Mouse (Mus musculus): ENCODE results near the gene Scml4. TPM values are rescaled to one million over a fixed set of nuclear protein-coding genes. Genes with fewer than 3 reads are reported as not detected.
A peak's percentile ranks its signal among the peaks of the same experiment; 100 is the strongest.

Scml4 gene
- polyA plus RNA-seq, 1 experiment from 2014 or later = 0.49 TPM

DNA sequence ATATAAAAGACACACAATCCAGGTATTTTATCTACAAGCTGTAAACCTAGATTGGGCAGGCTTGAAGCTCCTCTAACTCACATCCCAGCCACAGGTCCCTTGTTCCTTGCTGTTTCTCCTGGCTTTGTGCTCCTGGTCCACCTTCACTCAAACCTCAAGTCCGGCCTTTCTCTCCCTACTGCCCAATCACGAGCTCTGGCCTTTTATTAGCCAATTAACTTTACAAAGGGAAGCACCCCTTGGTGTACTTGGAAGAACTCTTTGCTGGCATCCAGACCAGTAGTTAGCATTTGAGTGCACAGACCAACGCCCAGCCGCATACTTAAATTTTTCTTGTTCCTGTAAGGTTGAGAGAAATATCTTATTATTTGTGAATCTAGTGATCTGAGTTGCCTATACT, 85.1 kb downstream of the Scml4 start:
- WGBS = 61% methylated on average over 4 of the region's 4 CpGs
- ATAC-seq (replicated peaks; ENCODE audit: insufficient number of reproducible peaks, low FRiP score, low TSS enrichment, low read depth) = no peak
- no peaks in the 10 kb centered on the region for H3K27me3 ChIP-seq (ENCODE audit: control insufficient read depth, insufficient read depth, low read length)
- H3K4me1 ChIP-seq (ENCODE audit: control insufficient read depth, insufficient read depth, low read length) = peaks cover 3% of the 10 kb centered on the region; the same call in 1 of the 2 replicates
- H3K9ac ChIP-seq (replicated peaks; ENCODE audit: low read length) = no peak overlapping the region
- H3K4me3 ChIP-seq (ENCODE audit: low read depth, low read length) = no peak overlapping the region
- no peak overlapping the region for H3K27ac ChIP-seq (replicated peaks; ENCODE audit: low read depth, low read length)
- H3K4me2 ChIP-seq (ENCODE audit: low read depth, low read length) = no peak overlapping the region
- no peak for DNase-seq (ENCODE audit: low spot score)
- no peaks in the 10 kb centered on the region for H3K9me3 ChIP-seq (replicated peaks; ENCODE audit: control insufficient read depth, low read length)
- no peaks in the 10 kb centered on the region for H3K36me3 ChIP-seq (replicated peaks; ENCODE audit: control insufficient read depth, insufficient read depth, low read depth, low read length)

DNA sequence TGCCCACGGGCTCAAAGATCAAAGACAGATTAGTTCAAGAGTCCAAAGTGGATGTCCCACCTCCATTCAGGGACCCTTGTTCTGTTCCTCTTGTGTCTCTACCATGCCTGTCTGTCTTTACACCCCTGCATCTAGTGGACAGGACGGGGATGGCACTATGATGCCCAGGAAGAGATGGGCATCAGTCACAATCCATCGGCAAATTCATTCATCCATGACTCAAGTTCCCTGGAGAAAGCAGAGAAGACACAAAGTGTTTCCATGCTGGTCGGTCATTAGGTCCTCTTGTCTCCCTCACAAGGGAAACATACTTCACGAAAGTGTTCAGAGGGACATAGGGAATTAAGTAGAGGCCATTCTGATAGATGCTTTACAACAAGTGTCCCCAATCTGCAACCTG, 87.2 kb downstream of the Scml4 start:
- no peaks in the 10 kb centered on the region for H3K27me3 ChIP-seq (ENCODE audit: control insufficient read depth, insufficient read depth, low read length)
- no peaks in the 10 kb centered on the region for H3K36me3 ChIP-seq (replicated peaks; ENCODE audit: control insufficient read depth, insufficient read depth, low read depth, low read length)
- no peak overlapping the region for H3K4me3 ChIP-seq (ENCODE audit: low read depth, low read length)
- H3K9me3 ChIP-seq (replicated peaks; ENCODE audit: control insufficient read depth, low read length) = no peaks in the 10 kb centered on the region
- no peak overlapping the region for H3K4me2 ChIP-seq (ENCODE audit: low read depth, low read length)
- H3K9ac ChIP-seq (replicated peaks; ENCODE audit: low read length) = no peak overlapping the region
- peaks cover 3% of the 10 kb centered on the region; the same call in 1 of the 2 replicates for H3K4me1 ChIP-seq (ENCODE audit: control insufficient read depth, insufficient read depth, low read length)
- ATAC-seq (replicated peaks; ENCODE audit: insufficient number of reproducible peaks, low FRiP score, low TSS enrichment, low read depth) (no peak), DNase-seq (ENCODE audit: low spot score) (no peak)
- no peak overlapping the region for H3K27ac ChIP-seq (replicated peaks; ENCODE audit: low read depth, low read length)
- 94% methylated on average over 5 of the region's 5 CpGs for WGBS

DNA sequence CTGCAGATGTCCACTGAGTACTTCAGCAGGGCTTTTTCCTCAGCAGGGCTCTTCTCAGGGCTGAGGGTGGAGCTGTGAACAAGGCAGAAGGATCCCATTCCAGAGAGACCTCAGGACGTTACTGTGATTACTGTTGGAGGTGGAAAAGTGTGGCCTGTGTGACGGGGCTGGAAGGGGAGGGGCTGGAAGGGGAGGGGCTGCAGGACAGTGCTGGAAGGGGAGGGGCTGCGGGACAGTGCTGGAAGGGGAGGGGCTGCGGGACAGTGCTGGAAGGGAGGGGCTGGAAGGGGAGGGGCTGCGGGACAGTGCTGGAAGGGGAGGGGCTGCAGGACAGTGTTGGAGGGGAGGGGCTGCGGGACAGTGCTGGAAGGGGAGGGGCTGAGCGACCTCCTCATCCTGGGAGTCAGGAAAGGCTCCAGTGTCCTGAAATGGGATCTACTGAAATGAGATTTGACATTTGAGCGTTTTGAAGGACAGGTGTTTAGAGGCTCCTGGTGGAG, 90.1 kb downstream of the Scml4 start:
- no peak overlapping the region for H3K4me3 ChIP-seq (ENCODE audit: low read depth, low read length)
- H3K27me3 ChIP-seq (ENCODE audit: control insufficient read depth, insufficient read depth, low read length) = no peaks in the 10 kb centered on the region
- ATAC-seq (replicated peaks; ENCODE audit: insufficient number of reproducible peaks, low FRiP score, low TSS enrichment, low read depth) (peak; percentile 74), DNase-seq (ENCODE audit: low spot score) (peak; percentile 71)
- H3K4me2 ChIP-seq (ENCODE audit: low read depth, low read length) = peak overlapping the region; percentile 26
- H3K36me3 ChIP-seq (replicated peaks; ENCODE audit: control insufficient read depth, insufficient read depth, low read depth, low read length) = no peaks in the 10 kb centered on the region
- H3K9ac ChIP-seq (replicated peaks; ENCODE audit: low read length) = no peak overlapping the region
- no peaks in the 10 kb centered on the region for H3K9me3 ChIP-seq (replicated peaks; ENCODE audit: control insufficient read depth, low read length)
- WGBS = 4% methylated on average over 5 of the region's 8 CpGs
- no peak overlapping the region; the same call in 1 of the 2 replicates for H3K27ac ChIP-seq (replicated peaks; ENCODE audit: low read depth, low read length)
- H3K4me1 ChIP-seq (ENCODE audit: control insufficient read depth, insufficient read depth, low read length) = peaks cover 3% of the 10 kb centered on the region; the same call in 1 of the 2 replicates

DNA sequence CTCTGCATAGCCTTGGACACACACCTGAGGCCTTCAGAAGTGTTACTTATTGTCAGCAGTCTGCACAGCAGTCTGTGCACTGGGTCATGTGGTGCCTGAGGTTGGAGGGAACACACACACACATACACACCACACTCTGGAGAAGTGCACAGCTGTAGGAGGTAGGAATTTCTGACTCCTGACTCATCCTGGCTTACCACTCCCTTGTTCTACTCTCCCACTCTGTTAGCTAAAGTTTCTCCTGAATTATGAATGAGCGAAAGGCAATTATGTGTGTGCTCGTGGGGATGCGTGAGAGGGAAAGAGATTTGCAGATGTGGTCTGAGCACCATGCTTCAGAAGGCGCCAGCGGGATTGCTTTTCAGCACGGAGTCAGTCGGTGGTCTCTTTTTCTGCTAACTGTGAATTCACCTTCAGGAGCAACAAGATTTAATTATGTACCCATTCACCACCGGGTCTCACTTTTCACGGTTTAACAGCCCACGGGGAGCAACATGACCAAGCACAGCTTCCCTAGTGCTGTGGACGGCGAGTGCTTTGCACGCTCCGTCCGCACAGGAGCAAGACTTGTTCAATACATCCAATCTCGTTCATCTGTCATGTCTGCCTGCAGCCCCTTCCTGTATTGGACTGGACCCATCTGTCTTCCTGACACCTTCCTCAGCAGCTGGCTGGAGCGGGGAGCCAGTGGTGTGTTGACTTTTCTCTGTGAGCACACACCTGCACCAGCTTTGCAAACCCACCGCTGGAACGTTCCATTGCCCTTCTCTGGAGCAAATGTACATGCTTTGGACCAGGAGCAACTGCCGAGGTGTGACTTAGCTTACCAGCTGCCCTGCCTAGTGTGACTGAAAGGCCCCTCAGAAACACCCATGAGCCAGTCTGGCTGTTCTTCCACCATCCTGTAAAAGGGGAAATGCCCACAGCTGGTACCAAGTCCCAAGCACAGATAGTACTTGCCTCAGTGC, 91.2 kb downstream of the Scml4 start:
- H3K4me3 ChIP-seq (ENCODE audit: low read depth, low read length) = no peak overlapping the region
- H3K9me3 ChIP-seq (replicated peaks; ENCODE audit: control insufficient read depth, low read length) = no peaks in the 10 kb centered on the region
- H3K4me1 ChIP-seq (ENCODE audit: control insufficient read depth, insufficient read depth, low read length) = peaks cover 3% of the 10 kb centered on the region; the same call in 1 of the 2 replicates
- 71% methylated on average over 20 of the region's 20 CpGs for WGBS
- H3K27ac ChIP-seq (replicated peaks; ENCODE audit: low read depth, low read length) = no peak overlapping the region
- peak; percentile 66; the same call in 1 of the 2 replicates for ATAC-seq (replicated peaks; ENCODE audit: insufficient number of reproducible peaks, low FRiP score, low TSS enrichment, low read depth)
- H3K4me2 ChIP-seq (ENCODE audit: low read depth, low read length) = no peak overlapping the region
- no peaks in the 10 kb centered on the region for H3K36me3 ChIP-seq (replicated peaks; ENCODE audit: control insufficient read depth, insufficient read depth, low read depth, low read length)
- no peak overlapping the region for H3K9ac ChIP-seq (replicated peaks; ENCODE audit: low read length)
- no peaks in the 10 kb centered on the region for H3K27me3 ChIP-seq (ENCODE audit: control insufficient read depth, insufficient read depth, low read length)
- DNase-seq (ENCODE audit: low spot score) = no peak

DNA sequence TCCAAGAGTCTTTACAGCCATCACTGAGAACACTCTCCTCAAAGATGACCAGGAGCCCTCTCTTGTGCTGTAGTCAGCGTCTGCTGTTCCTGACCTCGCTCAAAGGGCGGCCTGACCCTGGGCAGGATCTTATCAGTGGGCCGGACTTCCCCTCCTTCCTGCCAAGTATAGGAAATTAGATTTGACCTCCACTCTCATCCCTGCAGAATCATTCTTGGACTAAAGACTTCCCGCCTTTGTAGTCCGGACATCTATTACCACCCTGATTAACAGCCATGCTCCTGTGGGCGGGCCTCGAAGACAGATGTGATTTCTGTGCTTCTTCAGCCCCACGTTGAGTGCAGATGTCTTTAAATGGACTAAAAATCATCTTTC, 91.9 kb downstream of the Scml4 start:
- Histone ChIP-seq H3K9me3 (replicated peaks; ENCODE audit: control insufficient read depth, low read length) (no peaks in the 10 kb centered on the region), H3K9ac (replicated peaks; ENCODE audit: low read length) (no peak overlapping the region), H3K4me1 (ENCODE audit: control insufficient read depth, insufficient read depth, low read length) (peaks cover 3% of the 10 kb centered on the region; the same call in 1 of the 2 replicates), H3K4me3 (ENCODE audit: low read depth, low read length) (no peak overlapping the region), H3K27me3 (ENCODE audit: control insufficient read depth, insufficient read depth, low read length) (no peaks in the 10 kb centered on the region), H3K4me2 (ENCODE audit: low read depth, low read length) (no peak overlapping the region), H3K36me3 (replicated peaks; ENCODE audit: control insufficient read depth, insufficient read depth, low read depth, low read length) (no peaks in the 10 kb centered on the region), H3K27ac (replicated peaks; ENCODE audit: low read depth, low read length) (no peak overlapping the region)
- ATAC-seq (replicated peaks; ENCODE audit: insufficient number of reproducible peaks, low FRiP score, low TSS enrichment, low read depth) (no peak), DNase-seq (ENCODE audit: low spot score) (no peak)
- 50% methylated on average over 9 of the region's 9 CpGs for WGBS

DNA sequence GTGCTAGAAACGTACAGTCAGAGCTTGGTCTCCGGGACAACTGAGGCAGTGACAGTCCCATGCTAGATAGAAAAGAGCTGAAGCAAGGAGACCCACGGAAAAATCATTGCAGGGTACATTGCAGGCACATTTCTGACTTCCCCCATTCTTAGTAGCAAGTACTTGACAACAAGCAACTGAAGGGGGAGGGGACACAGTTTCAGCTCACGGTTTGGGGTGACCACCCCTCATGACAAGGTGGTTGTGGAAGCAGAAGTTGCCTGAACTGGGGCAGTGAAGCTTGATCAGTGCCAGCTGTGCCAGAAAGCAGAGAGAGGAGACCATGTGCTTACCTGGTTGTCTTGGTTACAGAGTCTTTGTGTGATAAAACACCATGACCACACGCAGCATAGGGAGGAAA, 93.4 kb downstream of the Scml4 start:
- H3K9me3 ChIP-seq (replicated peaks; ENCODE audit: control insufficient read depth, low read length) = no peaks in the 10 kb centered on the region
- H3K4me3 ChIP-seq (ENCODE audit: low read depth, low read length) = no peak overlapping the region
- H3K36me3 ChIP-seq (replicated peaks; ENCODE audit: control insufficient read depth, insufficient read depth, low read depth, low read length) = no peaks in the 10 kb centered on the region
- DNase-seq (ENCODE audit: low spot score) (no peak), ATAC-seq (replicated peaks; ENCODE audit: insufficient number of reproducible peaks, low FRiP score, low TSS enrichment, low read depth) (no peak)
- H3K9ac ChIP-seq (replicated peaks; ENCODE audit: low read length) = no peak overlapping the region
- H3K27me3 ChIP-seq (ENCODE audit: control insufficient read depth, insufficient read depth, low read length) = no peaks in the 10 kb centered on the region
- no peak overlapping the region for H3K4me2 ChIP-seq (ENCODE audit: low read depth, low read length)
- peaks cover 3% of the 10 kb centered on the region; the same call in 1 of the 2 replicates for H3K4me1 ChIP-seq (ENCODE audit: control insufficient read depth, insufficient read depth, low read length)
- WGBS = 68% methylated on average over 5 of the region's 5 CpGs
- H3K27ac ChIP-seq (replicated peaks; ENCODE audit: low read depth, low read length) = no peak overlapping the region

DNA sequence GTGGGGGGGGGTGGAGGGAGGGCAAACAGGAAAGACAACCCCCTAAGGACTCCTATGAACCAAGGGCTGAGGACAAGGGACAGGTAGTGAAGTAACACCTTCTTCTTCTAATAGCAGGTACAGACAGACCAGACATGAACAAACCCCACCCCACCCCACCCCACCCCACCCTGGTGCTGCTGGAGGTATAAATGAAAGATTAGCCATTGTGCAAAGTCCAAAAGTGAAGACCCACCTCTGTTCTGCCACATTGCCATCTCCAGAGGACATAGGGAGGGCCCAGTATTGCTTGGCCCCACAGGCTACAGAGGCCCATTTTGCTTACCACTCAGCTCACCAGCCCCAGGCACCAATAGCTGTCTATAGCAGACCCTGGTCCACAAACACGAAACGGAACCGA, 95.0 kb downstream of the Scml4 start:
- no peak overlapping the region for H3K4me3 ChIP-seq (ENCODE audit: low read depth, low read length)
- DNase-seq (ENCODE audit: low spot score) = no peak
- 96% methylated on average over 3 of the region's 3 CpGs for WGBS
- H3K27ac ChIP-seq (replicated peaks; ENCODE audit: low read depth, low read length) = no peak overlapping the region
- H3K9me3 ChIP-seq (replicated peaks; ENCODE audit: control insufficient read depth, low read length) = no peaks in the 10 kb centered on the region
- no peaks in the 10 kb centered on the region for H3K36me3 ChIP-seq (replicated peaks; ENCODE audit: control insufficient read depth, insufficient read depth, low read depth, low read length)
- no peaks in the 10 kb centered on the region for H3K27me3 ChIP-seq (ENCODE audit: control insufficient read depth, insufficient read depth, low read length)
- ATAC-seq (replicated peaks; ENCODE audit: insufficient number of reproducible peaks, low FRiP score, low TSS enrichment, low read depth) = no peak
- H3K9ac ChIP-seq (replicated peaks; ENCODE audit: low read length) = no peak overlapping the region
- no peak overlapping the region for H3K4me2 ChIP-seq (ENCODE audit: low read depth, low read length)
- no peaks in the 10 kb centered on the region for H3K4me1 ChIP-seq (ENCODE audit: control insufficient read depth, insufficient read depth, low read length)

All from embryonic facial prominence, embryonic 11.5 days (tissue).